Mouse (Mus musculus) sigmoid colon, adult 10 weeks (tissue): ENCODE results near the gene Best1. TPM values are rescaled to one million over a fixed set of nuclear protein-coding genes. Genes with fewer than 3 reads are reported as not detected.

Experiments used
- polyA plus RNA-seq: library from polyadenylated mRNA; stranded (reverse); fragments of 350-450 nt; fragmentation: Illumina TruSeq; extraction: RNeasy Lipid Tissue Mini Kit (QIAGEN cat#74804); gene quantifications from one replicate; pipeline ENCODE4 v1.2.3, GENCODE M21; 2014; ENCODE audit warnings: low read depth, low replicate concordance

Gene Best1
- polyA plus RNA-seq, result 0.35 TPM

DNA sequence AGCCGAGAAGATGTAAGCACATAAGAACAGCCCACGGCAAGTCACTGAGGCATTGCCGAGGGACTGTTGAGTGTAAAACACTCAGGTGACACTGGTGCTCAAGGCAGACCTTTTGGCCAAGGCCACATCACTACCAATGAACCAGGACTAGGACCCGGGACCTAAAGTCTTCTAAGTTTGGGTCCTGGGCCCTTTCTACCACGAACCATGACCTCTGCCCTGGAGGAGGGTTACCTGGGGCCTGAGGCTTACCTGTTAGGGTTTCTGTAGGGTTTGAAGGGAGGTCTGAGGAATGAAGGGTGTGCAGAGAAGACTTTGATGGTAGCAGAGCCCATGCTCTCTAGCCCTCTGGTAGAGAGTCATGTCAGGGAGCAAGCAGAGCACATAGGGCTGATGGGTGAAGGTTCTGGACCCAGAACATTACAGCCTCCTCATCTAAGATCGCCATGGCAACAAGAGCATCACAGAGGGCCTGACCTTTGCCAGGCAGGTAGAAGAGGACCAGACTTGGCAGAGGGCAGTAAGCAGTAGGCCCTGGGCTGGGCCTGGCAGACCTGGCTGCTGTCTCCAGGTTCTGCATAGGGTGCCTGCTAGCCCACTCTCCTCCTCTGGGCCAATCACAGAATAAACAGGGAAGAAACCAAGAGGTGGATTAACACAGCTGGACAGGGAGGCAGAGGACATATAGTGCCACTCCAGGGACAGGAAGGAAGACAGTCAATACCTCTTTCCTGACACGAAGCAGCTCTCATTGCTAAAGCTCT is at the start of gene Best1, which contains the start of gene Rab3il1:
Gene Best1 (minus strand): TSS at position 428 of the 764 bp plus-strand sequence.
Gene Rab3il1 (plus strand): TSS at position 464 of the 764 bp plus-strand sequence.

GRCm38 (mm10) chr19:10041388-10042148 is 40.1 kb upstream of the Best1 start, which contains the start of gene Fads3:
Gene Fads3 (plus strand): TSS chr19:10041569.

GRCm38 (mm10) chr19:9980258-9980657 is 21.2 kb downstream of the Best1 start, which contains the start of gene Fth1:
Gene Fth1 (plus strand): TSS chr19:9980598.

Other genes with a start within 250 kb of the Best1 start
- not detected for gene Scgb2a2, start 154.1 kb downstream of the Best1 start, polyA plus RNA-seq
- 8.3 TPM for gene Incenp, start 102.1 kb downstream of the Best1 start, polyA plus RNA-seq
- gene Fth1, start 21.0 kb downstream of the Best1 start, polyA plus RNA-seq, result 1,452 TPM
- 1.1 TPM for gene Rab3il1, start within 50 bp of the Best1 start, polyA plus RNA-seq
- gene Fads3, start 39.9 kb upstream of the Best1 start, polyA plus RNA-seq, result 6.1 TPM
- 41.5 TPM for gene Fads2, start 100.1 kb upstream of the Best1 start, polyA plus RNA-seq
- 19.7 TPM for gene Fads1, start 181.3 kb upstream of the Best1 start, polyA plus RNA-seq
- gene Tmem258, start 202.4 kb upstream of the Best1 start, polyA plus RNA-seq, result 26.1 TPM
- 2.0 TPM for gene Fen1, start 202.5 kb upstream of the Best1 start, polyA plus RNA-seq
- gene Myrf, start 239.1 kb upstream of the Best1 start, polyA plus RNA-seq, result 0.09 TPM